Mouse (Mus musculus) cerebellum, adult 2 months (tissue): Measurements from ENCODE around the gene Nr1h3. TPM values are rescaled to one million over a fixed set of nuclear protein-coding genes. Genes with fewer than 3 reads are reported as not detected.

Experiments
- DNase-seq, 2 experiments: peaks; one replicate each; pipeline ENCODE4 v3.0.0; 2021
- H3K27ac ChIP-seq: fragments of 200-500 bp; 2 replicates; pipeline ENCODE4 v1.5.1; 2012; ENCODE audit warnings: low read length, control low read depth, inconsistent platforms; ENCODE audit not compliant: insufficient read depth
- H3K27me3 ChIP-seq: fragments of 200-500 bp; 2 replicates; pipeline ENCODE4 v1.6.1; 2012; ENCODE audit warnings: inconsistent platforms, mild to moderate bottlenecking, low read length, moderate library complexity; ENCODE audit not compliant: control insufficient read depth, insufficient read depth
- H3K4me1 ChIP-seq: fragments of 200-500 bp; 2 replicates; pipeline ENCODE4 v1.6.1; 2011; ENCODE audit warnings: low read length; ENCODE audit not compliant: control insufficient read depth, insufficient read depth
- H3K4me3 ChIP-seq: fragments of 200-500 bp; replicated peaks from 2 replicates; pipeline ENCODE3; 2011; ENCODE audit warnings: mild to moderate bottlenecking, low read depth, low read length, control low read depth; ENCODE audit not compliant: insufficient read depth
- CTCF ChIP-seq: fragments of 200-500 bp; IDR thresholded peaks from 2 replicates; pipeline ENCODE4 v1.5.1; 2011; ENCODE audit warnings: low read depth, mild to moderate bottlenecking, control low read depth, low read length, moderate library complexity, borderline replicate concordance; ENCODE audit not compliant: insufficient read depth
- POLR2A ChIP-seq: fragments of 200-500 bp; IDR thresholded peaks from 2 replicates; pipeline ENCODE4 v1.6.1; 2011; ENCODE audit warnings: low read length, control low read depth, borderline replicate concordance; ENCODE audit not compliant: insufficient read depth
- WGBS: fragments of 180-500 bp; shearing (Covaris S2); methylation state at CpG from one replicate; pipeline ENCODE4 v1.1.7; 2018; 5-methylcytosine and 5-hydroxymethylcytosine counted together
- polyA plus RNA-seq: library from polyadenylated mRNA; depleted of rRNA; stranded (reverse); fragments of >200 nt; gene quantifications from 2 replicates; pipeline ENCODE4 v1.2.3, GENCODE M21; 2012

Nr1h3 gene
- polyA plus RNA-seq, 1 experiment: 18.1 TPM

DNA sequence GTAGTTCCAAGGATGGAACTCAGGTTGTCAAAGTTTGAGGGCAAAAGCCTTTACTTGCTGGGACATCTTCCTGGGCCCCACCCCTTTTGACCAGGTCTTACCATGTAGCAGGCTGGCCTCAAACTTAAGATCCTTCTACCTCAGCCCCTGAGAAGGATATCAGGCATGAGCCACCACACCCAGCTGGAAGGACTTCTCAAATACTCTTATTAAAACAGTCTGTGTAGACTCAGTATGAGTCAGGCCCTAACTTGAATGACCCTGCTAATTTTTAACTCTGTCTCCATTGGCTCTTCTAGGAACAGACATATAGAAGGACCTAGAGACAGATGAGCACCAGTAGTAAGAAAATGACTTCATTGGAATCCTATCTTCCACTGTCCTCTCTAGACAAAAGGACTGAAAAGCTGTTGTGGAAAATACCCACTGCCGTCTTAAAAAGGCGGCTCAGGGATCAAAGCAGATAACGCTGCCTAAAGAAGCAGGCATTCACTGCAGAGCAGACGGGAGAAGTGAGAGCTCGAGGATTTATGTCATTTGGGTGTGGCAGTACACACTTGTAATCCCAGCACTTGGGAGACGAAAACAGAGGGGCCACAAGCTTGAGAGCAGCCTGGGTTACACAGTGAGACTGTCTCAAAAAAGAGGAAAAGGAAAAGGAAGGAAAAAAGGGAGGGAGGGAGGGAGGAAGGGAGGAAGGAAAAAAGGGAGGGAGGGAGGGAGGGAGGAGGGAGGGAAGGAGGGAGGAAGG, 45.5 kb downstream of the Nr1h3 start:
- Histone ChIP-seq H3K4me1 (no peaks in the 10 kb centered on the region), H3K4me3 (no peak overlapping the region), H3K27me3 (no peaks in the 10 kb centered on the region), H3K27ac (no peak overlapping the region)
- WGBS: 69% methylated on average over 6 of the region's 6 CpGs
- TF ChIP-seq POLR2A: no peak
- TF ChIP-seq CTCF: no peak
- no peak for DNase-seq

DNA sequence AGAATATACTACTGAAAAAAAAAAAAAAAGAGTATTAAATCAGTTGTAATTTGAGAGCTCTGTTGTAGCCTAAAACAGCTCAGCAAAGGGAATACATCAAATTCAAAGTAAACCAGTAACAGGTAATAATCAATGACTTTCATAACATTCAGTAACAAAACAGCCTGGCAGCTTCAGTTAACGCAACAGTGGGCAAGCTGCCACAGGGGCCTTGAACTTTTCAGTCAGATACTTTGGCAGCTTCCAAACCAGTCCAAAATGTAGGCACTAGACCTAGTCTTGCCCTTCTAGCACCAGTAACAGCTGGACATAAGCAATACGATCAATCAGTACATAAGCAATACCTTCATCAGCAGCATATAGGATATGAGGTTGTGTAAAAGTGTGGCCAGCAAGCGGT, 48.5 kb downstream of the Nr1h3 start:
- TF ChIP-seq POLR2A (no peak), CTCF (no peak)
- H3K4me3 ChIP-seq: no peak overlapping the region
- no peak overlapping the region for H3K27ac ChIP-seq
- WGBS: 92% methylated on average over 3 of the region's 3 CpGs
- DNase-seq: no peak
- H3K4me1 ChIP-seq: no peaks in the 10 kb centered on the region
- H3K27me3 ChIP-seq: no peaks in the 10 kb centered on the region

DNA sequence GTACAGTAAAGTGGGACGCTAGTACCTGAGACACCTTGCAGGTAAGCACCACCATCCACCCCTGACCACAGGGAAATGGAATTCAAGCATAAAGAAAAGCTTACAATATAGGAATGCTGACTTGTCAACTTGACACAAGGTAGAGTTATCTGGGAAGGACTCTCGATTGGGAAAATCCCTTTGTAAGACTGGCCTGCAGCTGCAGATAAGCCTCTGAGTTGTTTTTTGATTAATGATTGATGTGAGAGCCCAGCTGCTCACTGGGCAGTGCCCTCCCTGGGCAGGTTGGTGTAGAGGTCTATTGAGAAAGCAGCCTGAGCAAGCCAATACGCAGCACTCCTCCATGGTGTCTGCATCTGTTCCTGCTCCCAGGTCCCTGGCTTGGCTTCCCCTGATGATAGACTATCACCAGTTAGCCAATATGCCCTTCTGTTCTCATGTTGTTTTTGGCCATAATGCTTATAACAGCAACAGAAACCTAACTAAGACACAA, 49.7 kb downstream of the Nr1h3 start:
- no peak overlapping the region for H3K27ac ChIP-seq
- WGBS: 59% methylated on average over 3 of the region's 3 CpGs
- H3K27me3 ChIP-seq: no peaks in the 10 kb centered on the region

GRCm38 (mm10) chr2:91151331-91151730, 51.3 kb downstream of the Nr1h3 start:
- 36% methylated on average over 1 of the region's 1 CpGs for WGBS

More for the DNA sequence above, 49.7 kb downstream of the Nr1h3 start:
- TF ChIP-seq CTCF: no peak
- no peak for TF ChIP-seq POLR2A
- H3K4me3 ChIP-seq: no peak overlapping the region
- H3K4me1 ChIP-seq: no peaks in the 10 kb centered on the region
- no peak for DNase-seq

GRCm38 (mm10) chr2:91148101-91148500, 54.5 kb downstream of the Nr1h3 start:
- Histone ChIP-seq H3K4me3 (no peak overlapping the region), H3K27ac (no peak overlapping the region), H3K27me3 (no peaks in the 10 kb centered on the region), H3K4me1 (no peaks in the 10 kb centered on the region)
- no peak for DNase-seq
- TF ChIP-seq POLR2A (no peak), CTCF (no peak)

More at GRCm38 (mm10) chr2:91151331-91151730, 51.3 kb downstream of the Nr1h3 start:
- H3K4me1 ChIP-seq: no peaks in the 10 kb centered on the region
- DNase-seq: no peak
- no peak overlapping the region for H3K4me3 ChIP-seq
- H3K27ac ChIP-seq: no peak overlapping the region
- TF ChIP-seq CTCF: no peak
- no peak for TF ChIP-seq POLR2A
- no peaks in the 10 kb centered on the region for H3K27me3 ChIP-seq

GRCm38 (mm10) chr2:91143401-91143800, 59.2 kb downstream of the Nr1h3 start:
- Histone ChIP-seq H3K4me3 (no peak overlapping the region), H3K4me1 (no peaks in the 10 kb centered on the region), H3K27ac (no peak overlapping the region), H3K27me3 (no peaks in the 10 kb centered on the region)
- TF ChIP-seq CTCF (no peak), POLR2A (no peak)
- WGBS: 95% methylated on average over 11 of the region's 11 CpGs
- no peak for DNase-seq

- 65% methylated on average over 6 of the region's 6 CpGs for WGBS
- H3K4me1 ChIP-seq: peaks cover 5% of the 10 kb centered on the region
- H3K27ac ChIP-seq: no peak overlapping the region
- no peak for DNase-seq
- TF ChIP-seq POLR2A (no peak), CTCF (no peak)
- H3K4me3 ChIP-seq: no peak overlapping the region
- no peaks in the 10 kb centered on the region for H3K27me3 ChIP-seq
Observed at GRCm38 (mm10) chr2:91142920-91143319, 59.7 kb downstream of the Nr1h3 start.

GRCm38 (mm10) chr2:91139764-91140163, 62.9 kb downstream of the Nr1h3 start:
- no peak for DNase-seq
- H3K27ac ChIP-seq: no peak overlapping the region
- peaks cover 28% of the 10 kb centered on the region for H3K4me1 ChIP-seq
- H3K4me3 ChIP-seq: no peak overlapping the region
- no peaks in the 10 kb centered on the region for H3K27me3 ChIP-seq
- no peak for TF ChIP-seq CTCF
- TF ChIP-seq POLR2A: no peak
- WGBS: 70% methylated on average over 8 of the region's 8 CpGs
